Mouse (Mus musculus): ENCODE data around the gene Hspb11. TPM values are rescaled to one million over a fixed set of nuclear protein-coding genes. Genes with fewer than 3 reads are reported as not detected.

The Hspb11 gene
- polyA plus RNA-seq, 1 experiment from 2014 or later, result 25.5 TPM

GRCm38 (mm10) chr4:107318646-107319045 lies 65.3 kb downstream of the Hspb11 start:
- Histone ChIP-seq H3K9me3 (ENCODE audit: control insufficient read depth) (no peaks in the 10 kb centered on the region), H3K9ac (ENCODE audit: low read depth, low read length) (no peak overlapping the region), H3K27ac (ENCODE audit: low read depth, low read length) (no peak overlapping the region), H3K27me3 (replicated peaks; ENCODE audit: control insufficient read depth, insufficient read depth, low read length) (no peaks in the 10 kb centered on the region), H3K4me1 (replicated peaks; ENCODE audit: control insufficient read depth, insufficient read depth, low read length) (no peaks in the 10 kb centered on the region), H3K36me3 (ENCODE audit: control insufficient read depth, insufficient read depth) (peaks cover 36% of the 10 kb centered on the region), H3K4me2 (replicated peaks; ENCODE audit: low read depth) (no peak overlapping the region), H3K4me3 (ENCODE audit: low read depth, low read length) (no peak overlapping the region)
- TF ChIP-seq CTCF (IDR thresholded peaks at IDR 0.05; ENCODE audit: low read depth), result no peak
- no peak for ATAC-seq
- 78% methylated on average over 8 of the region's 8 CpGs for WGBS

- Histone ChIP-seq H3K4me1 (replicated peaks; ENCODE audit: control insufficient read depth, insufficient read depth, low read length) (no peaks in the 10 kb centered on the region), H3K9ac (ENCODE audit: low read depth, low read length) (no peak overlapping the region), H3K36me3 (ENCODE audit: control insufficient read depth, insufficient read depth) (peaks cover 47% of the 10 kb centered on the region), H3K27ac (ENCODE audit: low read depth, low read length) (no peak overlapping the region; the same call in 1 of the 2 replicates), H3K9me3 (ENCODE audit: control insufficient read depth) (no peaks in the 10 kb centered on the region), H3K27me3 (replicated peaks; ENCODE audit: control insufficient read depth, insufficient read depth, low read length) (no peaks in the 10 kb centered on the region), H3K4me3 (ENCODE audit: low read depth, low read length) (no peak overlapping the region), H3K4me2 (replicated peaks; ENCODE audit: low read depth) (no peak overlapping the region)
- WGBS, result 76% methylated on average over 2 of the region's 2 CpGs
- ATAC-seq, result no peak
- no peak for TF ChIP-seq CTCF (IDR thresholded peaks at IDR 0.05; ENCODE audit: low read depth)
Observed at GRCm38 (mm10) chr4:107321041-107321440, 67.6 kb downstream of the Hspb11 start.

- no peak overlapping the region for H3K9ac ChIP-seq (ENCODE audit: low read depth, low read length)
- H3K36me3 ChIP-seq (ENCODE audit: control insufficient read depth, insufficient read depth), result peaks cover 38% of the 10 kb centered on the region
- ATAC-seq, result peak; percentile 59
- TF ChIP-seq CTCF (IDR thresholded peaks at IDR 0.05; ENCODE audit: low read depth), result no peak
- H3K4me3 ChIP-seq (ENCODE audit: low read depth, low read length), result no peak overlapping the region
- WGBS, result 78% methylated on average over 2 of the region's 2 CpGs
- H3K4me1 ChIP-seq (replicated peaks; ENCODE audit: control insufficient read depth, insufficient read depth, low read length), result no peaks in the 10 kb centered on the region
- no peak overlapping the region; the same call in 1 of the 2 replicates for H3K4me2 ChIP-seq (replicated peaks; ENCODE audit: low read depth)
- 0 out of 2 replicates have a peak overlapping the region, but pooled peaks have one; percentile 1 for H3K27ac ChIP-seq (ENCODE audit: low read depth, low read length)
- H3K27me3 ChIP-seq (replicated peaks; ENCODE audit: control insufficient read depth, insufficient read depth, low read length), result no peaks in the 10 kb centered on the region
- H3K9me3 ChIP-seq (ENCODE audit: control insufficient read depth), result no peaks in the 10 kb centered on the region
Observed at GRCm38 (mm10) chr4:107323113-107323512, 69.7 kb downstream of the Hspb11 start.

- ATAC-seq, result peak; percentile 82
- H3K9ac ChIP-seq (ENCODE audit: low read depth, low read length), result no peak overlapping the region
- peak overlapping the region; percentile 17; the same call in 1 of the 2 replicates for H3K27ac ChIP-seq (ENCODE audit: low read depth, low read length)
- H3K9me3 ChIP-seq (ENCODE audit: control insufficient read depth), result no peaks in the 10 kb centered on the region
- no peak overlapping the region for H3K4me2 ChIP-seq (replicated peaks; ENCODE audit: low read depth)
- H3K4me3 ChIP-seq (ENCODE audit: low read depth, low read length), result no peak overlapping the region
- WGBS, result 43% methylated on average over 8 of the region's 8 CpGs
- H3K36me3 ChIP-seq (ENCODE audit: control insufficient read depth, insufficient read depth), result peaks cover 11% of the 10 kb centered on the region; the same call in 1 of the 2 replicates
- no peaks in the 10 kb centered on the region for H3K4me1 ChIP-seq (replicated peaks; ENCODE audit: control insufficient read depth, insufficient read depth, low read length)
- no peak for TF ChIP-seq CTCF (IDR thresholded peaks at IDR 0.05; ENCODE audit: low read depth)
- H3K27me3 ChIP-seq (replicated peaks; ENCODE audit: control insufficient read depth, insufficient read depth, low read length), result no peaks in the 10 kb centered on the region
Observed at GRCm38 (mm10) chr4:107328530-107328929, 75.1 kb downstream of the Hspb11 start.

Other genes with a start within 250 kb of the Hspb11 start
- 51.4 and 52.8 TPM in 2 replicates for gene Mrpl37, start 186.7 kb upstream of the Hspb11 start, polyA plus RNA-seq (2015; fragmentation: Nextera tagmentation; extraction: Ambion mirVana)
- 3.6 and 4.0 TPM in 2 replicates for gene Cyb5rl, start 186.6 kb upstream of the Hspb11 start, polyA plus RNA-seq (2015; fragmentation: Nextera tagmentation; extraction: Ambion mirVana)
- not detected in 2 replicates for gene Cdcp2, start 156.7 kb upstream of the Hspb11 start, polyA plus RNA-seq (2015; fragmentation: Nextera tagmentation; extraction: Ambion mirVana)
- gene Tmem59, start 75.2 kb upstream of the Hspb11 start, polyA plus RNA-seq (2015; fragmentation: Nextera tagmentation; extraction: Ambion mirVana), result 560 and 584 TPM in 2 replicates
- gene Tceanc2, start 74.5 kb upstream of the Hspb11 start, polyA plus RNA-seq (2015; fragmentation: Nextera tagmentation; extraction: Ambion mirVana), result 16.6 and 17.7 TPM in 2 replicates
- not detected in 2 replicates for gene Ldlrad1, start 44.4 kb upstream of the Hspb11 start, polyA plus RNA-seq (2015; fragmentation: Nextera tagmentation; extraction: Ambion mirVana)
- 27.7 and 29.5 TPM in 2 replicates for gene Lrrc42, start 61 bp upstream of the Hspb11 start, polyA plus RNA-seq (2015; fragmentation: Nextera tagmentation; extraction: Ambion mirVana)
- gene Dio1, start 53.6 kb downstream of the Hspb11 start, polyA plus RNA-seq (2015; fragmentation: Nextera tagmentation; extraction: Ambion mirVana), result 59.7 and 67.4 TPM in 2 replicates
- 127 and 147 TPM in 2 replicates for gene Yipf1, start 60.8 kb downstream of the Hspb11 start, polyA plus RNA-seq (2015; fragmentation: Nextera tagmentation; extraction: Ambion mirVana)
- 7.0 and 7.4 TPM in 2 replicates for gene Ndc1, start 114.2 kb downstream of the Hspb11 start, polyA plus RNA-seq (2015; fragmentation: Nextera tagmentation; extraction: Ambion mirVana)
- 0.14 and 0.18 TPM in 2 replicates for gene Glis1, start 181.0 kb downstream of the Hspb11 start, polyA plus RNA-seq (2015; fragmentation: Nextera tagmentation; extraction: Ambion mirVana)